Mouse (Mus musculus) midbrain, embryonic 16.5 days (tissue): ENCODE measurements around the gene Fbxo33. TPM values are rescaled to one million over a fixed set of nuclear protein-coding genes. Genes with fewer than 3 reads are reported as not detected.
A peak's percentile ranks its signal among the peaks of the same experiment; 100 is the strongest.
"Not testable (repeated sequence)": the region's sequence is repeated elsewhere in the genome, so short reads cannot be mapped to it uniquely, and the experiment has no call there.

ENCODE experiments used
- ATAC-seq: fragments of 200-750 bp; cut with Nextera tagmentation; 2 replicates; pipeline ENCODE4 v1.8.0; 2017; ENCODE audit warnings: moderate TSS enrichment
- H3K27ac ChIP-seq: fragments of 300-500 bp; sonication (generic); 2 replicates; pipeline ENCODE4 v1.5.1; 2014; ENCODE audit warnings: mild to moderate bottlenecking, low read length, mixed read lengths
- H3K27me3 ChIP-seq: fragments of 300-500 bp; sonication (generic); 2 replicates; pipeline ENCODE4 v1.6.1; 2014; ENCODE audit warnings: low read depth, low read length, mixed read lengths; ENCODE audit not compliant: control insufficient read depth, insufficient read depth
- H3K36me3 ChIP-seq: fragments of 300-500 bp; sonication (generic); 2 replicates; pipeline ENCODE4 v1.6.1; 2014; ENCODE audit warnings: mild to moderate bottlenecking, low read length, moderate library complexity, mixed read lengths; ENCODE audit not compliant: control insufficient read depth, insufficient read depth
- H3K4me1 ChIP-seq: fragments of 300-500 bp; sonication (generic); 2 replicates; pipeline ENCODE4 v1.6.1; 2014; ENCODE audit warnings: mild to moderate bottlenecking, low read length, mixed read lengths; ENCODE audit not compliant: control insufficient read depth, insufficient read depth
- H3K4me2 ChIP-seq: fragments of 300-500 bp; sonication (generic); 2 replicates; pipeline ENCODE4 v1.6.1; 2014; ENCODE audit warnings: mild to moderate bottlenecking, low read length, mixed read lengths
- H3K4me3 ChIP-seq: fragments of 300-500 bp; sonication (generic); 2 replicates; pipeline ENCODE4 v1.5.1; 2014; ENCODE audit warnings: low read depth, mild to moderate bottlenecking, low read length, moderate library complexity, mixed read lengths
- H3K9ac ChIP-seq: fragments of 300-500 bp; sonication (generic); 2 replicates; pipeline ENCODE4 v1.6.1; 2014; ENCODE audit warnings: low read depth, low read length, mixed read lengths
- H3K9me3 ChIP-seq: fragments of 300-500 bp; sonication (generic); replicated peaks from 2 replicates; pipeline ENCODE4 v1.6.1; 2014; ENCODE audit warnings: mild to moderate bottlenecking, low read length, mixed read lengths; ENCODE audit not compliant: control insufficient read depth, poor library complexity, severe bottlenecking
- WGBS: fragments of 180-500 bp; shearing (Covaris S2); extraction: QIAGEN DNeasy Blood & Tissue Kit; methylation state at CpG from one replicate; pipeline ENCODE4 v1.1.7; 2014; 5-methylcytosine and 5-hydroxymethylcytosine counted together
- polyA plus RNA-seq: library from polyadenylated mRNA; unstranded; fragments of >200 nt; fragmentation: Nextera tagmentation; extraction: Ambion mirVana; gene quantifications from 2 replicates; pipeline ENCODE4 v1.2.1, GENCODE M21; 2015

Fbxo33 gene
- polyA plus RNA-seq, 1 experiment from 2014 or later = 6.9 TPM

DNA sequence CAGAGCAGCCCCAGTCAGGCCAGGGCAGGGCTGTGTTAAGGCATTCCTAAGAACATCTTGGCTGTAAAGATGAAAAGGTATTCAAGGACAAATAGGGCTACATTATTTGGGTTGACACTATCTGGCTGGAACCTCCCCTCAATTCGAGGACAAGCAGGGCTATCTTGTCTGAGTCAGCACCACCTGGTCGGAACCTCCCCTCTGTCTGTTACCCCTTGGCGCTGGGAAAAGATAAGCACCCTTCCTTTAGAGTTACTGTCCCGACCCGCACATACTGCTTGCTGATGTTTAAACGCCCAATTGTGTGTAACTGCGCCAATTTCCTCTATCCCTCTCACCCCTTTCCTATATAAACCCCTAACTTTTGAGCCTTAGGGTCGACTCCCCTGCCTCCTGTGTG is 21.5 kb upstream of the Fbxo33 start:
- H3K9me3 ChIP-seq, ATAC-seq, H3K4me1 ChIP-seq, H3K9ac ChIP-seq, H3K36me3 ChIP-seq, H3K27ac ChIP-seq, H3K4me3 ChIP-seq, H3K4me2 ChIP-seq, H3K27me3 ChIP-seq: not testable (repeated sequence)
- 95% methylated on average over 8 of the region's 8 CpGs for WGBS

DNA sequence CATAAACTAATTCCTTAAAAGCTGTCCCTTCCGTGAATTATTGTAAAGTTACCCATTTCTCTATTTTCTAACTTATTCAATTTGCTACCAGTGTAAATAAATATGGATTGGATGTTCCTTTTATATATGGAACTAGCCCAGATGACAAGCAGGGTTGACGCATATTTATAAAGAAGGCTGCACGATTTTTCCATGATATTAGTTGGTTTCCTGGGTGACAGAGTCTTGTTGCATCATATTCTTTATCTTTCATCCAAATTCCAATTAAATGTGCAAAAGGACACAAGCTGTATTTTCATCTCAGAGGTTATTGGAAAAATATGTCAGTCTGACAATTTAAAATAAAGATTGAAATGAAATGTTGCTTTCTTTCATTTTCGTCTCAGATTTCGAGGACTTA is 18.9 kb upstream of the Fbxo33 start:
- Histone ChIP-seq H3K27me3 (no peaks in the 10 kb centered on the region), H3K4me3 (no peak overlapping the region), H3K4me1 (no peaks in the 10 kb centered on the region), H3K4me2 (no peak overlapping the region), H3K9me3 (no peaks in the 10 kb centered on the region), H3K27ac (no peak overlapping the region), H3K9ac (no peak overlapping the region), H3K36me3 (no peaks in the 10 kb centered on the region)
- ATAC-seq = no peak
- 82% methylated on average over 5 of the region's 5 CpGs for WGBS

DNA sequence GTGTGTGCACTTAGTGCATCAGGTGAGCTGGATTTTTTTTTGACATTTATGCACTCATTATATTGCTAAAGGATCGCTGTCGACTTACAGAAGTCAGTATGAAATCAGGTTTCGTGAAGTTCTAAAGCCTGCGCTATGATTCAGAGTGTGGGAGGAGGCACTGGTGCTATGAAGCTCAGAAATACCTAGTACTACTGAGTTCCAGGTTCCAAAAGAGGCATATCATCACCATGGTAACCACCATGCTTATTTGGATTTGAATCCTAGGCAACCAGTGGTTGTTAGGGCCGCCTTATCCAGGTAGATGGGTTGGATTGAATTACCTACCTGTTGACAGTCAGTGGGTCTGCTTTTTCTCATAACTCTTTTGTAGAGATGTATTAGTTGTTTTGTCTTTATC is 8.9 kb upstream of the Fbxo33 start:
- Histone ChIP-seq H3K27me3 (no peaks in the 10 kb centered on the region), H3K4me1 (no peaks in the 10 kb centered on the region), H3K9ac (no peak overlapping the region), H3K36me3 (no peaks in the 10 kb centered on the region), H3K27ac (no peak overlapping the region), H3K9me3 (no peaks in the 10 kb centered on the region), H3K4me3 (no peak overlapping the region), H3K4me2 (no peak overlapping the region)
- WGBS = 89% methylated on average over 5 of the region's 5 CpGs
- ATAC-seq = no peak

DNA sequence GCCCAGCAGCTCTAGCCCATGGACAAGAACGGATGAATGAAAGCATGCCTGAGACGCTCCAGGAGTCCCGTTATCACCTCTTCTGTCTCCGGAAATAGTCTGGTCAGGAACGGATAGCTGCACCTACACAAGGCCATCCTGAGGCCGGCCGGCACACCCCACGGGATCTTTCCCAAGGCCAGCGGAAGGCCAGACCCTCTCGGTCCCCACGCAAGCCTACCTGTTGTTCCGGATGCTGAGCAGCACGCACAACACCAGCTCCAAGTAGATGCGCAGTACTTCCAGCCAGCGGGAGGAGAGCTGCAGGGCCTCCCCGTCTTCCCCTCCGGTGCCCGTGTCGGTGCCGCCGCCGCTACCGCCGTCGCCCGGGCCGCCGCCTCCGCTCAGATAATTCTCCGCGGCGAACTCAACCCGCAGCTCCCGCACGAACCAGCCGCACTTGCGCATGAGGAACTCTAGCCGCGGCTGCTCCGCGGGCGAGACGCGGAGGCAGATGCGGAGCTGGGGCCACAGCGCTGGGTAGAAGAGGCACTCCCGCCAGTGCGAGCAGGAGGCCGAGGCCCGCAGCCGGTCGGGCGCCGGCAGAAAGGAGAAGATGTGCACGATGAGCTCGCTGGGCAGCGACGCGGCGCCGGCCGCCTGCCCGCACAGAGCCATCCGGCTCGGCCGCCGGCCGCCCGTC is 744 bp downstream of the Fbxo33 start:
- Histone ChIP-seq H3K9ac (peak overlapping the region; percentile 94), H3K4me3 (peak overlapping the region; percentile 98), H3K36me3 (no peaks in the 10 kb centered on the region), H3K4me2 (peak overlapping the region; percentile 73), H3K4me1 (peaks cover 29% of the 10 kb centered on the region), H3K9me3 (no peaks in the 10 kb centered on the region), H3K27ac (peak overlapping the region; percentile 98), H3K27me3 (no peaks in the 10 kb centered on the region)
- ATAC-seq = peak; percentile 6
- under 1% methylated on average over 62 of the region's 69 CpGs for WGBS

DNA sequence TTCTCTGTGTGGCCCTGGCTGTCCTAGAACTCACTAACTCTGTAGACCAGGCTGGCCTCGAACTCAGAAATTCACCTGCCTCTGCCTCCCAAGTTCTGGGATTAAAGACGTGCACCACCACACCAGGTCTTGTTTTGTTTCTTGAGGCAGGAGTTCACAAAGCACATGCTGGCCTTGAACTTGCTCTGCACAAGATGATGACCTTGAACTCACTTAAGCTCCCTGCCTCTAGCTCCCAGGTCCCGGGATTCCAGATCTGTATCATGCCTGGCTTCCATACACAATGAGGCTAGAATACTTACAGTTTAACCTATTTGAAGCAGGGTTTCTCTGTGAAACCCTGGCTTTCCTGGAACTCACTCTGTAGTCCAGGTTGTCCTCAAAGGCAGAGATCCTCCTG is 2.2 kb downstream of the Fbxo33 start:
- no peaks in the 10 kb centered on the region for H3K36me3 ChIP-seq
- H3K4me3 ChIP-seq = peak overlapping the region; percentile 98
- peak overlapping the region; percentile 73 for H3K4me2 ChIP-seq
- H3K4me1 ChIP-seq = peaks cover 29% of the 10 kb centered on the region
- no peak overlapping the region for H3K9ac ChIP-seq
- no peaks in the 10 kb centered on the region for H3K9me3 ChIP-seq
- ATAC-seq = no peak
- H3K27me3 ChIP-seq = no peaks in the 10 kb centered on the region
- 80% methylated on average over 3 of the region's 3 CpGs for WGBS
- no peak overlapping the region for H3K27ac ChIP-seq

DNA sequence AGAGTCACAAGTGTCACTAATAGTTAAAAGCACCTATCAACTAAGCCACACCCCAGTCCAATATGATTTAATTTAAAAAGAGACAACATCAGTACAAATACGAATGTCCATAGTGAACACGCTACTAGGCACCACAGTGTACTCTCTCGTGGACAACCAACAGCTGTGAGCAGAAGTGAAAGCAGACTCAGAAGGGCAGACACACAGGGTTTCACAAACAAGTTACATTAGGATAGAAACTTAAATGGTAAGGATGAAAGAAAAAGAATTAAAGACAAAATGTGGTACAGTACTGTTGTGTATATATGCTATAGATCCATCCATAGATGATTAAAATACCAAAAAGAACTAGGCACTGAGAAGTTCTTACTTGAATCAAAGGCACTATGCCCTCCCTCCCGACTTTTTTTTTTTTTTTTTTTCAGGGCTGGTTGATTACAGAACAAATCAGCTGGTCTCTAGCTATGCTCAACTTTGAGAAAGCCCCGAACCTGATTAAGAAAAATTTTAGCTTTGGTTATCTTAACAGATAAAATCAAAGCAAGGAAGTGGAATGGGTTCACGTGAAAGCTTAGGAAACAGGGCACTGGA is 2.8 kb downstream of the Fbxo33 start:
- H3K9ac ChIP-seq = no peak overlapping the region
- H3K27ac ChIP-seq = no peak overlapping the region
- no peaks in the 10 kb centered on the region for H3K27me3 ChIP-seq
- H3K4me1 ChIP-seq = peaks cover 29% of the 10 kb centered on the region
- H3K4me3 ChIP-seq = no peak overlapping the region
- H3K36me3 ChIP-seq = no peaks in the 10 kb centered on the region
- H3K9me3 ChIP-seq = no peaks in the 10 kb centered on the region
- peak overlapping the region; percentile 73 for H3K4me2 ChIP-seq
- ATAC-seq = no peak
- WGBS = 82% methylated on average over 6 of the region's 6 CpGs

DNA sequence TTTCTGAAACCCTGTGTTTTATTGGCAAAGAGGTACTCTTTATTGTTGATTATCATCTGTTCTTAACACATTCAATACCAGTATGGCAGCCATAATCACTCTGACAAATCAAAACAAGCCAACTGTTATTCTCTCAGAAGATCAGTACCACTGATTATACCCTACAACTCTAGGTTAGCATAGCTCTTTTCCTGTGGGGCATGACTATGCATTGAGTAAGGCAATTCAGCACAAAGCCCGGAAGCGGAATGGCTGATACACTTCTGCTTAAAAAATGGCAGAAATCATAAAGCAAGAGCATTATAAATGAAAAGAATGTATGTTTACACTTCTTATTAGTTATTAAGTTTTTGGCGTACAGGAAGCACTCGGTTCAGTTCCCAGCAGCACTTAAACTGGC is 3.3 kb downstream of the Fbxo33 start:
- no peak for ATAC-seq
- WGBS = 93% methylated on average over 4 of the region's 4 CpGs
- Histone ChIP-seq H3K4me3 (no peak overlapping the region), H3K27ac (no peak overlapping the region), H3K9ac (no peak overlapping the region), H3K27me3 (no peaks in the 10 kb centered on the region), H3K4me2 (peak overlapping the region; percentile 23), H3K9me3 (no peaks in the 10 kb centered on the region), H3K4me1 (peaks cover 29% of the 10 kb centered on the region), H3K36me3 (no peaks in the 10 kb centered on the region; the same call in 1 of the 2 replicates)

DNA sequence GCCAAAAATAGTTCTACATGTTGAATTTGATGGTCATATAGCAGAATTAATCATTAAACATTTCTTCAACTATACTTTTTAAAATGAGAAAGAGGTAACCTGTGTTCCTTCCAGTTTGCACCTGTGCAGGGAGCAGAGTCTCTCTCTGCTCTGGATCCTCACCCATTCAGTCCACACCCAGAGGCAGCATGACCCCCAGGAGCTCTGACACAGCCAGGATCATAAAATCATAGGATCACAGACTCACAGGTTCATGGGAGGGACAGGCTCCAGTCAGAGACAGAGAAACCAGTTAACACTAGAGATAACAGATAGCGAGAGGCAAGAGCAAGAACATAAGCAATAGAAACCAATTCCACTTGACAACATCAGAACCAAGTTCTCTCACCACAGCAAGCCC is 11.7 kb downstream of the Fbxo33 start:
- ATAC-seq = no peak
- Histone ChIP-seq H3K9me3 (no peaks in the 10 kb centered on the region), H3K36me3 (peaks cover 2% of the 10 kb centered on the region), H3K4me1 (no peaks in the 10 kb centered on the region), H3K27me3 (no peaks in the 10 kb centered on the region), H3K4me3 (no peak overlapping the region), H3K4me2 (no peak overlapping the region), H3K9ac (no peak overlapping the region), H3K27ac (no peak overlapping the region)
- 94% methylated on average over 1 of the region's 1 CpGs for WGBS

DNA sequence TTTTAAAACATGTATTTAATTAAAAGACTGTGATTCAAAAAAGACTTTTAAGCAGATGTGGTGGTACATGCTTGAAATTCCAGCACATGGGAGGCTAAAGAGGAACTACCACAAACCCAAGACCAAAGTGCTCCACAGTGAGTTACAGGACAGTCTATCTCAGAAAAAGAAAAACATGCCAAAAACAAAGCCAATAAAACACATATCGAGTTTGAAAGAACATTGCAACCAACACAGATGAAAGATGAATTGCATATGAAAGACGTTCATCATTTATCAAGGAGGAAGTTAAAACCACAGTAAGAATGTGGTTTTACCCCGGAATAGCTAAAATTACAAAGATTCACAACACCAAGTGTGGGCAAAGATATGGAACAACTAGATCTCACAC is 12.5 kb downstream of the Fbxo33 start:
- Histone ChIP-seq H3K4me2 (no peak overlapping the region), H3K9me3 (no peaks in the 10 kb centered on the region), H3K4me3 (no peak overlapping the region), H3K9ac (no peak overlapping the region), H3K27ac (no peak overlapping the region), H3K4me1 (no peaks in the 10 kb centered on the region), H3K27me3 (no peaks in the 10 kb centered on the region), H3K36me3 (peaks cover 2% of the 10 kb centered on the region)
- WGBS = 89% methylated on average over 3 of the region's 3 CpGs
- no peak for ATAC-seq
